Mouse (Mus musculus) layer of hippocampus, adult 2 months (tissue): Measurements from ENCODE around the gene Rnase2a. TPM values are rescaled to one million over a fixed set of nuclear protein-coding genes. Genes with fewer than 3 reads are reported as not detected.

Experiments used
- total RNA-seq, 2 experiments: library from RNA; stranded (reverse); gene quantifications; 2 replicates each; pipeline ENCODE4 v1.2.3; 2021

Rnase2a gene
- total RNA-seq, 2 experiments from 2014 or later: not detected

Other genes starting within 250 kb of the Rnase2a start
- not detected for gene Rnase10, start 248.4 kb downstream of the Rnase2a start, total RNA-seq
- gene Rnase9, start 214.2 kb downstream of the Rnase2a start, total RNA-seq: not detected
- gene Rnase11, start 205.9 kb downstream of the Rnase2a start, total RNA-seq: not detected
- gene Rnase12, start 198.5 kb downstream of the Rnase2a start, total RNA-seq: not detected
- gene Olfr750, start 181.7 kb downstream of the Rnase2a start, total RNA-seq: not detected
- 10 to 100 TPM; 15.0 to 18.0 TPM for gene Rnase4, start 165.0 kb downstream of the Rnase2a start, total RNA-seq
- 1 to 10 TPM; 3.5 to 4.8 TPM for gene Ang, start 165.0 kb downstream of the Rnase2a start, total RNA-seq
- not detected for gene Eddm3b, start 141.7 kb downstream of the Rnase2a start, total RNA-seq
- not detected for gene Rnase6, start 132.2 kb downstream of the Rnase2a start, total RNA-seq
- 1 to 10 TPM; 3.4 to 4.8 TPM for gene Rnase1, start 109.3 kb downstream of the Rnase2a start, total RNA-seq
- under 1 TPM in 1 of 2 experiments, not detected in 1; 0.51 TPM for gene Rnase2b, start 93.9 kb downstream of the Rnase2a start, total RNA-seq
- not detected for gene Ang2, start 57.0 kb downstream of the Rnase2a start, total RNA-seq
- not detected for gene Ear14, start 52.7 kb downstream of the Rnase2a start, total RNA-seq
- gene Gm7247, start 105.6 kb upstream of the Rnase2a start, total RNA-seq: not detected
- gene Vmn2r88, start 154.7 kb upstream of the Rnase2a start, total RNA-seq: not detected
- gene Vmn2r89, start 195.7 kb upstream of the Rnase2a start, total RNA-seq: not detected